In the genomic region with DNA sequence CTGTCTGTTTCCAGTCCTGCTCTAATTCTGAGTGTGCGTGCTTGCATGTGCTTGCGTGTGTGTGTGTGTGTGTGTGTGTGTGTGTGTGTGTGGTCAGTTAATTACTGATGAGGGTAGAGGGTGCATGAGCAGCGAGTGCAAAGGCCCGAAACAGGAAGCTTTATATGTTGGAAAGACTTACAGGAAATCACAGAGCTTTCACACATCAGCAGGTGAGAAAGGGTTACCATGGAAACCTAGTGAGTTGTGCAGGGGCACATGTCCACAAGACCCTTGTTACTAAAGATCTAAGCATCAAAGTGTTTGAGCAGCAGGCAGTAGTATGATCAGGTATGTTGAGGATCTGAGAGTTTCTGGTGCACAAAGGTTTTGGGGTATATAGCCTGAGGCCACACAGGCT, we compare ENCODE assay signal across 22 mouse cellular contexts. TPM values are rescaled to one million over a fixed set of nuclear protein-coding genes. Genes with fewer than 3 reads are reported as not detected.
DNase-seq lines count a peak whose midpoint lies in the region; ATAC-seq lines count a peak whose summit lies in the region.
"Had no signal": no experiment of that assay in that cellular context is flagged by ENCODE, and none has a peak within 500 bp of the region (broad histone marks: within the 10 kb centered on the region; RNA-seq: fewer than 3 reads in every experiment).

No protein-coding gene starts in this region.

- WGBS in heart, embryonic 10.5 days, result 94% methylated on average over 4 of the region's 4 CpGs
- 92% methylated on average over 4 of the region's 4 CpGs for WGBS in heart, embryonic 11.5 days (ENCODE audit: insufficient replicate concordance)
- WGBS in liver, embryonic 11.5 days, result 90% methylated on average over 4 of the region's 4 CpGs

- ATAC-seq in heart, embryonic 11.5 days (replicated peaks; ENCODE audit: insufficient number of reproducible peaks, low FRiP score, low TSS enrichment), result no peak
- no peak for ATAC-seq in liver, embryonic 11.5 days (replicated peaks; ENCODE audit: low FRiP score)
- ATAC-seq: forebrain, embryonic 16.5 days; hindbrain, postnatal 0 days had no signal

- no peak overlapping the region for H3K9ac ChIP-seq in heart, embryonic 11.5 days (ENCODE audit: low read depth, low read length)
- no peak overlapping the region for H3K9ac ChIP-seq in liver, embryonic 11.5 days (ENCODE audit: low read depth, low read length)
- H3K9ac ChIP-seq: embryonic facial prominence, embryonic 13.5 days; forebrain, embryonic 12.5 days; hindbrain, embryonic 12.5 days had no signal

- no peak overlapping the region for H3K4me3 ChIP-seq in heart, embryonic 10.5 days
- H3K4me3 ChIP-seq in heart, embryonic 11.5 days (ENCODE audit: low read depth, low read length), result no peak overlapping the region
- H3K4me3 ChIP-seq in liver, embryonic 11.5 days (ENCODE audit: low read depth, low read length), result no peak overlapping the region
- H3K4me3 ChIP-seq: embryonic facial prominence, embryonic 13.5 days; forebrain, embryonic 12.5 days; heart, adult 2 months; hindbrain, embryonic 12.5 days had no signal

- no peak overlapping the region; the same call in 1 of the 2 replicates for H3K4me2 ChIP-seq in heart, embryonic 11.5 days
- H3K4me2 ChIP-seq in liver, embryonic 11.5 days, result peak overlapping the region; percentile 22; the same call in 1 of the 2 replicates
- H3K4me2 ChIP-seq: embryonic facial prominence, embryonic 13.5 days; forebrain, embryonic 12.5 days; hindbrain, embryonic 12.5 days had no signal

- peak overlapping the region; percentile 50 for H3K27ac ChIP-seq in heart, embryonic 10.5 days
- no peak overlapping the region for H3K27ac ChIP-seq in heart, embryonic 11.5 days (ENCODE audit: low read depth, low read length)
- peak overlapping the region; percentile 51; the same call in 1 of the 2 replicates for H3K27ac ChIP-seq in liver, embryonic 11.5 days (ENCODE audit: low read depth, low read length)
- H3K27ac ChIP-seq: embryonic facial prominence, embryonic 13.5 days; forebrain, embryonic 12.5 days; heart, adult 2 months; hindbrain, embryonic 12.5 days; hindbrain, postnatal 0 days had no signal

- no peak for DNase-seq in heart, embryonic 10.5 days (ENCODE audit: low spot score)
- no peak for DNase-seq in liver, embryonic 11.5 days (ENCODE audit: low spot score)
- no peak for DNase-seq in liver
- peak; percentile 22 for DNase-seq in CD4-positive helper T cell, adult 2 months (ENCODE audit: low read depth, low spot score)
- peak; percentile 10 for DNase-seq in T-cell, adult 2 months (ENCODE audit: low spot score)
- DNase-seq in left cerebral cortex, postnatal 14 days (ENCODE audit: low spot score in 2 of 2), result no peak
- DNase-seq: adrenal gland, postnatal 10 days; B cell, adult 2 months; cerebellum, adult 11-12 months; cerebellum, adult 9-10 months; cerebellum, postnatal 25 days; gastrocnemius, postnatal 14 days; heart, adult 2 months; heart, postnatal 36 days had no signal

- H3K27me3 ChIP-seq in heart, embryonic 10.5 days (ENCODE audit: insufficient read depth, poor library complexity, severe bottlenecking), result no peaks in the 10 kb centered on the region
- H3K27me3 ChIP-seq in heart, embryonic 11.5 days (ENCODE audit: control insufficient read depth, insufficient read depth, low read length), result no peaks in the 10 kb centered on the region
- H3K27me3 ChIP-seq in liver, embryonic 11.5 days (replicated peaks; ENCODE audit: control insufficient read depth, insufficient read depth, low read length), result no peaks in the 10 kb centered on the region
- H3K27me3 ChIP-seq: embryonic facial prominence, embryonic 13.5 days; forebrain, embryonic 12.5 days had no signal

- no peaks in the 10 kb centered on the region for H3K9me3 ChIP-seq in heart, embryonic 10.5 days
- H3K9me3 ChIP-seq in heart, embryonic 11.5 days (replicated peaks; ENCODE audit: control insufficient read depth, low read length), result no peaks in the 10 kb centered on the region
- no peaks in the 10 kb centered on the region for H3K9me3 ChIP-seq in liver, embryonic 11.5 days (ENCODE audit: control insufficient read depth, low read length)
- H3K9me3 ChIP-seq: embryonic facial prominence, embryonic 13.5 days; forebrain, embryonic 12.5 days; hindbrain, embryonic 12.5 days had no signal

- intact Hi-C loops in left cerebral cortex, postnatal 14 days (cut with DNase I), result no loop called here

- H3K36me3 ChIP-seq in heart, embryonic 10.5 days, result peaks cover 41% of the 10 kb centered on the region
- H3K36me3 ChIP-seq in heart, embryonic 11.5 days (ENCODE audit: control insufficient read depth, insufficient read depth, low read length), result peaks cover 6% of the 10 kb centered on the region; the same call in 1 of the 2 replicates
- H3K36me3 ChIP-seq in liver, embryonic 11.5 days (ENCODE audit: control insufficient read depth, insufficient read depth, low read length), result peaks cover 10% of the 10 kb centered on the region

- peaks cover 26% of the 10 kb centered on the region for H3K4me1 ChIP-seq in heart, embryonic 10.5 days
- peaks cover 18% of the 10 kb centered on the region for H3K4me1 ChIP-seq in heart, embryonic 11.5 days (ENCODE audit: control insufficient read depth, insufficient read depth, low read length)
- peaks cover 19% of the 10 kb centered on the region for H3K4me1 ChIP-seq in liver, embryonic 11.5 days (replicated peaks; ENCODE audit: control insufficient read depth, insufficient read depth, low read length)

RNA-seq across cellular contexts. Expression of gene Katnb1, which starts 3.3 kb away (rescaled TPM):
- 25.8 and 29.8 TPM in 2 replicates for polyA plus RNA-seq in heart, embryonic 10.5 days (2016; fragmentation: Nextera tagmentation; extraction: Ambion mirVana)
- 18.3 and 18.6 TPM in 2 replicates for polyA plus RNA-seq in heart, embryonic 11.5 days (2014; fragmentation: Nextera tagmentation; extraction: Ambion mirVana)
- polyA plus RNA-seq in liver, embryonic 11.5 days (2014; fragmentation: Nextera tagmentation; extraction: Ambion mirVana), result 25.1 and 26.6 TPM in 2 replicates
- 10 to 100 TPM; 43.9 to 47.2 TPM for total RNA-seq in left cerebral cortex, postnatal 14 days (2021)

RNA-seq across cellular contexts. Expression of gene Drc7, which starts 29.4 kb away (rescaled TPM):
- polyA plus RNA-seq in heart, embryonic 10.5 days (2016; fragmentation: Nextera tagmentation; extraction: Ambion mirVana), result 0.09 TPM in 1 of 2 replicates, not detected in the other
- not detected in 2 replicates for polyA plus RNA-seq in heart, embryonic 11.5 days (2014; fragmentation: Nextera tagmentation; extraction: Ambion mirVana)
- 0.26 TPM in 1 of 2 replicates, not detected in the other for polyA plus RNA-seq in liver, embryonic 11.5 days (2014; fragmentation: Nextera tagmentation; extraction: Ambion mirVana)
- 1 to 10 TPM; 1.3 to 2.1 TPM for total RNA-seq in left cerebral cortex, postnatal 14 days (2021)
- total RNA-seq: adrenal gland, postnatal 10 days; gastrocnemius, adult 18-20 months; gastrocnemius, postnatal 14 days; heart, adult 2 months; heart, postnatal 36 days had no signal
- polyA plus RNA-seq: intestine, embryonic 14.5 days had no signal

Comparison
In these comparisons a context has a peak if more than half of its experiments do, and no peak if none do; other contexts are left out.
1. DNase-seq: peak in CD4-positive helper T cell, adult 2 months (single experiment) and T-cell, adult 2 months (single experiment); none in heart, embryonic 10.5 days (single experiment), liver, embryonic 11.5 days (single experiment), liver (single experiment) and left cerebral cortex, postnatal 14 days (0 of 2).